Mouse (Mus musculus) heart, embryonic 15.5 days (tissue): ENCODE measurements around the gene Tpr. TPM values are rescaled to one million over a fixed set of nuclear protein-coding genes. Genes with fewer than 3 reads are reported as not detected.

Experiments used
- polyA plus RNA-seq: library from polyadenylated mRNA; unstranded; fragments of >200 nt; fragmentation: Nextera tagmentation; extraction: Ambion mirVana; gene quantifications from 2 replicates; pipeline ENCODE4 v1.2.1, GENCODE M21; 2015

Tpr gene
- polyA plus RNA-seq, 1 experiment from 2014 or later: 129 TPM

Other genes with a start within 250 kb of the Tpr start
- not detected in 2 replicates for gene Pdc, start 73.4 kb upstream of the Tpr start, polyA plus RNA-seq
- 33.0 and 38.2 TPM in 2 replicates for gene Odr4, start 242 bp downstream of the Tpr start, polyA plus RNA-seq
- 0.30 and 0.91 TPM in 2 replicates for gene Prg4, start 73.3 kb downstream of the Tpr start, polyA plus RNA-seq